Mouse (Mus musculus): ENCODE results near the gene Ankrd13c. TPM values are rescaled to one million over a fixed set of nuclear protein-coding genes. Genes with fewer than 3 reads are reported as not detected.

Ankrd13c gene
- polyA plus RNA-seq, 1 experiment: 29.4 TPM

- DNase-seq (ENCODE audit: low read depth): no peak
- no peak for TF ChIP-seq CTCF (IDR thresholded peaks at IDR 0.05; ENCODE audit: borderline replicate concordance, extremely low read depth, insufficient read depth, insufficient read length)
- TF ChIP-seq POLR2A (IDR thresholded peaks at IDR 0.05; ENCODE audit: borderline replicate concordance, extremely low read depth, insufficient read depth, insufficient read length, poor library complexity, severe bottlenecking): no peak
These were observed 9.2 kb downstream of the Ankrd13c start for GRCm38 (mm10) chr3:157956201-157956600.

GRCm38 (mm10) chr3:157957320-157957719 is 10.3 kb downstream of the Ankrd13c start:
- DNase-seq (ENCODE audit: low read depth): no peak
- no peak for TF ChIP-seq POLR2A (IDR thresholded peaks at IDR 0.05; ENCODE audit: borderline replicate concordance, extremely low read depth, insufficient read depth, insufficient read length, poor library complexity, severe bottlenecking)
- no peak for TF ChIP-seq CTCF (IDR thresholded peaks at IDR 0.05; ENCODE audit: borderline replicate concordance, extremely low read depth, insufficient read depth, insufficient read length)

- no peak for DNase-seq (ENCODE audit: low read depth)
- TF ChIP-seq POLR2A (IDR thresholded peaks at IDR 0.05; ENCODE audit: borderline replicate concordance, extremely low read depth, insufficient read depth, insufficient read length, poor library complexity, severe bottlenecking): no peak
- no peak for TF ChIP-seq CTCF (IDR thresholded peaks at IDR 0.05; ENCODE audit: borderline replicate concordance, extremely low read depth, insufficient read depth, insufficient read length)
These were observed 24.1 kb downstream of the Ankrd13c start for GRCm38 (mm10) chr3:157971151-157971550.

GRCm38 (mm10) chr3:157973236-157973635 is 26.2 kb downstream of the Ankrd13c start:
- DNase-seq (ENCODE audit: low read depth): no peak
- TF ChIP-seq CTCF (IDR thresholded peaks at IDR 0.05; ENCODE audit: borderline replicate concordance, extremely low read depth, insufficient read depth, insufficient read length): no peak
- no peak for TF ChIP-seq POLR2A (IDR thresholded peaks at IDR 0.05; ENCODE audit: borderline replicate concordance, extremely low read depth, insufficient read depth, insufficient read length, poor library complexity, severe bottlenecking)

GRCm38 (mm10) chr3:157979619-157980018 is 32.6 kb downstream of the Ankrd13c start:
- TF ChIP-seq CTCF (IDR thresholded peaks at IDR 0.05; ENCODE audit: borderline replicate concordance, extremely low read depth, insufficient read depth, insufficient read length): no peak

GRCm38 (mm10) chr3:157993322-157993721 is 46.3 kb downstream of the Ankrd13c start:
- no peak for TF ChIP-seq POLR2A (IDR thresholded peaks at IDR 0.05; ENCODE audit: borderline replicate concordance, extremely low read depth, insufficient read depth, insufficient read length, poor library complexity, severe bottlenecking)
- TF ChIP-seq CTCF (IDR thresholded peaks at IDR 0.05; ENCODE audit: borderline replicate concordance, extremely low read depth, insufficient read depth, insufficient read length): no peak

More at GRCm38 (mm10) chr3:157979619-157980018, 32.6 kb downstream of the Ankrd13c start:
- no peak for DNase-seq (ENCODE audit: low read depth)

GRCm38 (mm10) chr3:157995726-157996125 is 48.7 kb downstream of the Ankrd13c start:
- TF ChIP-seq CTCF (IDR thresholded peaks at IDR 0.05; ENCODE audit: borderline replicate concordance, extremely low read depth, insufficient read depth, insufficient read length) (no peak), POLR2A (IDR thresholded peaks at IDR 0.05; ENCODE audit: borderline replicate concordance, extremely low read depth, insufficient read depth, insufficient read length, poor library complexity, severe bottlenecking) (no peak)
- DNase-seq (ENCODE audit: low read depth): no peak

More at GRCm38 (mm10) chr3:157993322-157993721, 46.3 kb downstream of the Ankrd13c start:
- DNase-seq (ENCODE audit: low read depth): no peak

- DNase-seq (ENCODE audit: low read depth): no peak
These were observed 51.8 kb downstream of the Ankrd13c start for GRCm38 (mm10) chr3:157998742-157999369.

GRCm38 (mm10) chr3:158008647-158009046 is 61.6 kb downstream of the Ankrd13c start:
- TF ChIP-seq POLR2A (IDR thresholded peaks at IDR 0.05; ENCODE audit: borderline replicate concordance, extremely low read depth, insufficient read depth, insufficient read length, poor library complexity, severe bottlenecking): no peak
- no peak for DNase-seq (ENCODE audit: low read depth)

More at GRCm38 (mm10) chr3:157998742-157999369, 51.8 kb downstream of the Ankrd13c start:
- TF ChIP-seq CTCF (IDR thresholded peaks at IDR 0.05; ENCODE audit: borderline replicate concordance, extremely low read depth, insufficient read depth, insufficient read length): no peak

- no peak for DNase-seq (ENCODE audit: low read depth)
- TF ChIP-seq CTCF (IDR thresholded peaks at IDR 0.05; ENCODE audit: borderline replicate concordance, extremely low read depth, insufficient read depth, insufficient read length): no peak
- no peak for TF ChIP-seq POLR2A (IDR thresholded peaks at IDR 0.05; ENCODE audit: borderline replicate concordance, extremely low read depth, insufficient read depth, insufficient read length, poor library complexity, severe bottlenecking)
These were observed 62.8 kb downstream of the Ankrd13c start for GRCm38 (mm10) chr3:158009762-158010320.

- TF ChIP-seq CTCF (IDR thresholded peaks at IDR 0.05; ENCODE audit: borderline replicate concordance, extremely low read depth, insufficient read depth, insufficient read length) (no peak), POLR2A (IDR thresholded peaks at IDR 0.05; ENCODE audit: borderline replicate concordance, extremely low read depth, insufficient read depth, insufficient read length, poor library complexity, severe bottlenecking) (peak; percentile 93)
These were observed 84.4 kb downstream of the Ankrd13c start for GRCm38 (mm10) chr3:158031371-158031925.

GRCm38 (mm10) chr3:158032106-158032505 is 85.1 kb downstream of the Ankrd13c start:
- no peak for DNase-seq (ENCODE audit: low read depth)
- no peak for TF ChIP-seq POLR2A (IDR thresholded peaks at IDR 0.05; ENCODE audit: borderline replicate concordance, extremely low read depth, insufficient read depth, insufficient read length, poor library complexity, severe bottlenecking)
- no peak for TF ChIP-seq CTCF (IDR thresholded peaks at IDR 0.05; ENCODE audit: borderline replicate concordance, extremely low read depth, insufficient read depth, insufficient read length)

More at GRCm38 (mm10) chr3:158031371-158031925, 84.4 kb downstream of the Ankrd13c start:
- DNase-seq (ENCODE audit: low read depth): peak; percentile 97
